Mouse (Mus musculus) cerebellum, adult 9-10 months (tissue): ENCODE measurements at regions not wholly inside any gene's neighbourhood (a gene's known extent, or its start where the extent isn't known, plus 50 kb on each side); places are given as distances from the start of the nearest gene placed in this dataset.

Experiments
- DNase-seq: peaks from one replicate; pipeline ENCODE4 v3.0.0; 2022

DNA sequence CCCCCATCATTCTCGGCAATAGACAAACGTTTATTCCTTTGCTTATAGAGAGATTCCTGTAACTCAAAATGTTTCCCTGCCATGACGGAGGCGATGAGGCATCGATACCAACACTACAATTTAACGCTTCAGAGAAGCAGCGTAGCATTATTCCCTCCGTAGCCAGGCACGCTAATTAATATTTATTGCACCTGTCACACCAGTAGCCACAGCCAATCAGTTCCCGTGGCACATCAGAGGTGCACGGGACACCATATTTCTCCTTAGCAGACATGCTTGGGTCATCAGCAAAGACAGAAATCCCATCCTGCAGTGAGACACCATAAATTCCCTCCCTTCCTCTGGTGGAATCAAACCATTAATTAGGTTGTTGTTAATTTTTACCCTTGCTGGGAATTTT lies 399.8 kb upstream of the Tmpo start:
- DNase-seq: no peak

DNA sequence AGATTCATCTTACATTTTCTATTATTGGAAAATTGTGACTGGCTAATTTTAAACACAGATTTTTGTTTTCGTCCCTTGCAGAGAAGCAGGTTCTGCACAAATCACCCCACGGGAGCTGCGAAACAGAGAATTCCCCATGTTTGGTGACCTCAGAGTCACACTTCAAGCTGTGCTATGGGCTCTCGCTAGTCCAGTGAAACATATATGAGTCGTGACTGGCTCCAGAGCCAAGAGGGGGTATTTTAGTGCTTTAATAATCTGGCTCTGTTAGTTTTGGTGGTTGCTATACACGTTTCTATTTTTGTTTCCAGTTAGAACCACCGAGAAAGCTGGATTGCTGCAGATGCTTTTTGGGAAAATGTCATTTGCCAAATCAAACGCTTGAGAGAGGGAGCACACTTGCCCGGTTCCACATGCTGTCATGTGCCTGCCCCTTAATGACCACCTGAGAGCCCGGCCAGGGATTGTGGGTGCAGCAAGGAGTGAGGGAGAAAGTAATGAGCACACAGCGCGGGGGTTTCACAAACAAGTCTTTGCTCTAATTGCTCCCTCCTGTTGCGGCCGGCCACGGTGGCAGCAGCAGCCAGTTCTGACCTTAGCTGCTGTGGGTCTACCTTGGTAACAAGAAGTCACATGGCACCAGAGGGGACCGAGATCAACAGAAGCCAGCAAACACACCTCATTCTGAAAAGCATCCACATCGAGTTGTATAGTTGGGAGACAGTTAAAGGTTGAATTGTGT lies 394.4 kb upstream of the Tmpo start:
- DNase-seq: no peak

DNA sequence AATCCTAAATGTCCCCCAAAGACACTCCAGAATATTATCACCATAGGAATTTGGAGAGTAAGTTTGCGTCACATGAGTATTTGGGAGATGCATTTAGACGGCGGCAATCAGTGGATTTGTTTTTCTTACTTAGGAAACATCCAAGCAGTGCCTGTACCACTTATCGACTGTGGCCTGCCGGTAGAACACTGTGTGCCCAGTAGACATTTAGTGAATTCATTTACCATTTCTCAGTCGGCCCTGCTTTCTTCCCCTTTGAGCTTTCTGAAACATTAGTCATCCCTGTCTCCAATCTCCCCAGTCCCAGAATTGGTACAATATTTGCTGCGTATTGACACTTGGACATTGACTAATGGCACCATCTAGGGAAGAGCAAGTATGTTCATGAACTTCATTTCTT lies 391.7 kb upstream of the Tmpo start:
- DNase-seq: no peak

DNA sequence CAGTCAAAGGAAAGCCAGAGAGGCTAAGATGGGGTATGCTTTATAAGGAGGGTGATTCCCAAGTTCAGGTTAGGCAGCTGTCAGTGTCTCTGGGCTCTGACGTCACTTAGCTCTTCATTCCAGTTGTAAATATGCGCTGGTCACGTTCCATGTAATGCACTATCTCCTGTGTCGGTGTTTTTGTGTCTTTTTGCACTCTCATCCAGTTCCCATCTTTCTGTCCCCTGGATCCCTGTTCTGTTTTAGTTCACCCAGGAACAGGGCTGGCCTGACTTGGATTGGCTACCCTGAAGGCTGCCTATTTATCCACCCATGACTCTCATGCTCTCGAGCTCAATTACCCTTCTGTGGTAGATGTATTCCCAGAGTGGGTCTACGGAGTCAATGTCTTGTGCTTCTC lies 387.9 kb upstream of the Tmpo start:
- DNase-seq: no peak

DNA sequence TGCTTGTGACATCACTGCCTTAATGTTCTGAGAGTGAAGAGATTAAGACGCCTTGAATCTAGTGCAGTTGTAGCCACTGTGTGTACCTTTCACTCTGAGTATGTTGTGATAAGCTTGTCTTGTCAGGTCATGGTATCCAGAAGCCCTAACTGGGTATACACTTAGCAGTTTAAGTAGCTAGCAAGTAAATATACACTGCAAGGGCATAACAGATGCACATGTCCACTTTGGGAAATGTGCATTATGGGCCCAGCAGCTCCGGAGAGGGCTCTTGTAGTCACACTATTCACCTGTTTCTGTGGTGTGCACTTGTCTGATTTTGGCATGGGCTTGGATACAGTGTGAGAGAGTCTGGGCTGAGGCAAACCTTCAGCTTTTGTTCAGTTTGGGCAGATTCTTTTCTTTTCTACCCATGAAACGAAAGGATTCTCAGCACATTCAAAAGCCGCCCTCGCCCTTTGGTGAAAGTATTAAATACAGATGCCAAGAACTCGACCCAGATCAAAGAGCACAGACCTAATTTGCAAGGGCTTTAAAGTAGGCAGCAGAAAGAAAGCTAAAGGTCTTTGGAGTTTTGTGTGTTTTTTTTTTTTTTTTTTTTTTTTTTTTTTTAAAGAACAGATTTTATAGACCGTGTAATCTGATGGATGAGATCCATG lies 385.1 kb upstream of the Tmpo start:
- DNase-seq: no peak

DNA sequence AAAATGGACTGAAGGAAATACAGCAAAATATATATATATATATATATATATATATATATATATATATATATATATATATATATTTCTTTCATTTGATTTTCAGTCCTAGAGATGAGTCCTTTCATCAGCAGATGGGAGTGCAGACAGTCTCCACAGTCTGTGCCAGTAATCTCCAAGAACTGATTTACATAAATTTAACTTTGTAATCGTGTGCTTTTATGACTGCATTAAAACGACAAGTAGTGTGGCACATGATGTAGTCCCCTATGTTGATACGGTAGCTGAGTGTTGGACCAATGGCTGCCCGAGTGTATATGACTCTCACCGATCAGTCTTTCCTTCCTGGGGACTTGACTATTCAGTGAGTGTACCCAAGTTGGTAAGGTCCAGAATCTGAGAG lies 378.2 kb upstream of the Tmpo start:
- no peak for DNase-seq

DNA sequence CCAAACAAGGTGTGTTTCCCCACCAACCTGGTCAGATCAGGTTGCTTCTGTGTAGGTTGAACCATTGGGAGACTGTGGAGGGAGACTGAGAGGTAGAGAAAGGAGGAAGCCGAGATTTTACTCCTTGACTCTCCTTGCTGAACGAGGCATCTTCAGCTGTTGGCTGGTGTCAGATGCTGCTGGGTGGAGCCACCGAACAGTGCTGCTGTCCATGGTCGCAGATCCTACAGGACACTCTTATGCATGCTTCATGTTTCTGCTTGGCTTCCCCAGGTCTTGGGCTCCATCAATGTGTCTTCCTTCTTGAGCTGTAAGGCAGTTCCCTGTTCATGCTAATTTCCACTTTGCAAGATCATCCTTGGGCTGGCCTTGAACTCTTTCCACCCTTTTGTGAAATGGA lies 367.0 kb upstream of the Tmpo start:
- DNase-seq: no peak

DNA sequence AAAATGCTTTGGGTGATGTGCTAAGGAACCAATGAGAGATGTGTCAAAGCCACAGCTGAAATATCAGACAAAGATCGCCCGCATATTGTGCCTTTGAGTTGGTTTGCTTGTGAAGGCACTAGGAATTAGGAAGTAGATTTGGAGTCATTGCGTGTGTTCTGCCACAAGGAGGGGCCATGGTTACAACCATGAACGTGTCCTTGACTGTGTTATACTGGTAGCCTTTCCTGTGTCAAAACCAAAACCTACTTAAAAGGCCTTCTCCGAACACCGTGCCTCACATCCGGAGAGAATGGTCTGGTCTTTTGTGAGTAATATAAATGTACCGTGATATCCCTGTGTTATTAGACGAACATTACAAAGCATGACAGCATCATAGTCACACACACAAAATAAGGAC lies 365.0 kb upstream of the Tmpo start:
- DNase-seq: peak; percentile 23

DNA sequence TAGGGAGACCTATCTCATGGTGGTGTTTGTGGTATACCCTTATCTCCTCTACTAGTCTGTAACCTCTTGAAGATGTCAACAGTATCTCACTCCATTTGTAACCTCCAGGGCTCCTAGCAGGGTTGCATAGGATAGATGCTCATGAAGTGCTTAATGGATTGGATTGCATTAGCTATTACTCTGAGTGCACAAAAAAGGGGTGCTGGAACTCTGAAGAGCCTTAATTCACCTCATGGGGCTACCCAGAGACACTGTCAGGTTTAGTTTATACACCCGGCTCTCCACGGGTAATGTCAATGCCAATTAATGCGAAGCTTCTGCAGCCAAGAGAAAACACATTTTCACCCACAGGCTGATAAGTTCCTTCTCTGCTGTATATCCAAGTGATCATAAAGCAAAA lies 364.3 kb upstream of the Tmpo start:
- DNase-seq: no peak

DNA sequence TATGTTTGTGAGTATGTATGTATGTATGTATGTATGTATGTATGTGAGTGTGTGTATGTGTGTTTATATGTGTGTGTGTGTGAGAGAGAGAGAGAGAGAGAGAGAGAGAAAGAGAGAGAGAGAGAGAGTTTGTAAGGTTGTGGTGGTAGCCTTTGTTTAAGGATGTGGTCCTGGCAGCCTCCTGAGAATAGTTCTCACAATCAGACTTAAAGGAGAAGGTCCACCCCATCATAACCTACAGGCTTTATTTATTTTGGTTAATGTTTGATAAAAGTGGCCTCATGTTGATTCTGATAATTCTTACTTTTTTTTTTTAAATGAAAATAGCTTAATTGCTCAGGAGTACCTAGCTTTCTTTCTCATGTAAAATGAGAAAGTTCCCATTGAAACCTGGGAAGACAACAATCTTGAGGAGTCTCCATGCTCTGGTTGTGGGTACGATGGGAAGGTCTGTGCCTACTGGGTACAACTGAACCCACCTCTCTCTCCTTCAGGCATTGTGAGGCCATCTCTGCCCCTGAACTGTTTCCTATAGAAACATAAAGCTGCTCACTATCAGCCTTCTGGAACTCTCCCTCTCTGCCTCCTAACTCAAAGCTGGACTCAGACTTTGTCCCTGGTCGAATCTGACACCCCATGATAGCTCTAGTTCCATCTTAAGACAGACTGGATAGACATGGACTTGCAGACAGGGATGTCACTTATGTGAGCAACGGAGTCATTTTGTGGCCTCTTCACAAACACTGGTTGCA lies 362.2 kb upstream of the Tmpo start:
- DNase-seq: no peak

DNA sequence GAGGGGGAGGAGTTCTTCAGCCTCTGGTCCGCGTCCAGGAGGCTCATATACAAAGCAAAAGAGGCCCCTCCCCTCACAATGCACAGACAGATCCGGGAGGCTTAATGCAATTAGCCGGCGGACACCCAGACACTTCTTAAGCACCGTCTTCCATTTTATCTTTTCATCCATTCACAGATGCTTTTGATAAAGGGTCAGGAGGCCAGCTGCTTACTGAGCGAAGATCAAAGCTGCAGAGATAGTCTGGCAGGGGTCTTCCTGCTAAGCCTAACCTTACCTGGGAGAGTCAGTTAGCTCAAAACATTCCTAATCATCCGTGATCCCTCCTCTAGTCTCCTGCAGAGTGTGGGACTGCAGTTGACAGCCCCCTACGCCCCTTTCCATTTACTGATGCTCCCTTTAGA lies 361.1 kb upstream of the Tmpo start:
- DNase-seq: no peak

DNA sequence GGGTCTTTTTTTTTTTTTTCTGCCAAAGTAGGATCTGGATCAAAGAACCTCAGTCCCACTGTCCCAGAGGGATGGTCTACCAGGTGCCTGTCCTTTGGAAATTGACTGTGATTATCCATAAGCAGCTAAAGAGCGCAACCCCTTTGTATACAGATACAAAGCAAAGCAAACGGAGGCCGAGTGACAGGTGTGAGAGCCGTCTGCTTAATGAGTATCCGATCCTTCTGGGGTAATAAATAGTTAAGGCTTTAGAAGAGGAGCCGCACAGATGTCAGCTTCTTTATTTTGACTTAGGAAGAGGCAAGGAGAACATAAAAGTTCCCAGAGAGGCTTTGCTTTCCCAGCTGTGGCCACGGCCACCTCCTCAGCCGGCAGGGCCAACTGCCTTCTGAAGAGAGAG lies 356.1 kb upstream of the Tmpo start:
- no peak for DNase-seq

DNA sequence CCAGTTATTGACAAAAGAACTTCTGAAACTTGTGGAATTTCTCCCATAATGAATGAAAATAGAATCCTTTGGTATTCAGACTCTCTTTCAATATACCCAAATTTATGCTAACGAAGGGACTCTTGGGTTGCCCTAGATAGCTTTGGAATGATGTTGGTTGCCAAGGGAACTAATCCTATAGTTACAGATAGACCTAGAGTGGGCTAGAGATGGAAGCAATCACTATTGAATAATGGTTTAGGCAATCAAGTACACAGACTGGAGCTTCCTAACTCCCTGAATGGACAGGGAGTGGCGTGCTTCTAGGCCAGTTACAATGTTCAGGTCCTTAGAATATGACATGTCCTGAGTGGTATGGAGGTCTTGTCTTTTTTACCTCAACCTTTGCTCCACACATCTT lies 354.3 kb upstream of the Tmpo start:
- no peak for DNase-seq

DNA sequence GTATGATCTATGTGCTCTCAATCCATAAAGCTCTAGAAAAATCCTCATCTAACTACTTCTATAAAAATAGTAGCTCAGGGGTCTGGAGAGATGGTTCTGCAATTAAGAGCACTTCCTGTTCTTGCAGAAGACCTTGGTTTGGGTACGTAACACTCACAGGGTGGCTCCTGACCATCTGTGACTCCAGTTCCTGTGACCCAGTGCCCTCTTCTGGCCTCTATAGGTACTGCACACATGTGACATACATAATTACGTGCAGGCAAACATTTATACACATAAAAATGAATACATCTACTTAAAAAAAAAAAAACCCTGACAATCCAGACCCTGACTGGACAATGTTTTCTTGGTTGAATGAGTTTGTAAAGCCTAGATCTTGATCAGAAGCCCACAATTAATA lies 347.2 kb upstream of the Tmpo start:
- no peak for DNase-seq

DNA sequence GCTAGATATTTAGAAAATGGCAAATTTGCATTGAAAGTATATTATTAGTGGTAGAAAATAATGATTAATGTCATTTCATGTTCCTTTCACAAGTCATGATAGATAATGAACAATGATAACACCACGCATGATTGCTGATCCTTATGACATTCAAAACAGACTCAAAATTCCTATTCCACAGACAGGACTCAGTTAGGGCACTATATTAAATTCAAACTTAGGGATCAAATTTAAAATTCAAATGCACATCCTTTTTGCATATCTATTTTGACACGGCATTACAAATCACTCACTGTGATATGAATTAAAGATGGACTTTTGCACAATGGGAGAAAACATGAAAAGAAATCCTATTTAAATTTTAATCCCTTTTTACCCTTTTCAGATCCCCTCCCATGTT lies 340.1 kb upstream of the Tmpo start:
- no peak for DNase-seq

DNA sequence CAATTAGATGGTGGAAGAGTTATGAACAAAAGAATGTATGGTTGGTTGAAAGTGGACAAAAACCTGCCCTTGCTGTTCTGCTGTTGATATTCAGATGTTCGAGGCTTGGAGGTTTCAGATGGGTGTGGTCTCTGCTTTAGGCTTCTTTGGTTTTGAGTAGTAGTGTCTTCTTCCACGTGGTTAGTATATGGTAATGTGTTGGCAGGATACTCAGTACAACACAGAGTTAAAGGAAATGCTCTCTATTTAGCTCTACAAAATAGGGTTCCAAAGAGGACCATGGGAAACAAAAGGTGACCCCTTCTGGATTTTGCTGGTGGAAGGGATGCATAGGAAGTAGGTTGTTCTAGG lies 333.9 kb upstream of the Tmpo start:
- no peak for DNase-seq

DNA sequence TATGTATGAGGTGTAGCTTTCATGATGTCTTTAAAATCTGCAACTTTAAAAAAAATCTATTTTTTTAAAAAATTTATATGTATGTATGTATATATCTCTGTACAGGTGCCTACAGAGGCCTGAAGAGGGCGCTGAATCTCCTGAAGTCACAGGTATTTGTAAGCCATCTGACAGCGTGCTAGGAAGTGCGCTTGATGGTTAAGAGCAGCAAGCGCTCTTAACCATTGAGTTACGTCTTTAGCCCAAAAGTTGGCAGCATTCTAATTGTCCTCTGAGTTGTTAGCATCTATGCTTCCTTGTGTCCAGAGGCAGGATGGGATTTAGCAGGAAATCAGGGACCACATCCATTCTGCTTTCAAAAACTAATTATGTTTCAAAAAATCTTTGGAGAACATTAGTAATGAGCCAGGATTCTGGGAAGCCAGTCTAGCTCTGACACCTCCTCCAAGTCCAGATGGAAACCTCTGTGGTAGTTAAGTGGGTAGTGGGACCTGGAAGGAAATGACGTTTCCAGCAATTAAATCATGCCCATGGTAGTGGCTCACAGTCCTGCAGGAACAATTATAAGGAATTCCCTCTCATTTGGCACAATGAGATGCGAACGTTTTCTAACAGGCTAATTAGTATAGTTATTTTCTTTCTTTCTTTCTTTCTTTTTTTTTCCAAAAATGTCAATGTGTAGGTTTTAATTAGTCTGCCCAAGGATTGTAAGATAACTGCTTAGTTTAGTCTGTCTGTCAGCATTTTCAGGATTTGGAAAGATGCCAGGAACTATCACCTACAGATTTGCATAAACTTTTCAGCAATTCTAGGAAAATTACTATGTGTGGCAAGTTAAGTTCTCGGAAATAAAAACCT lies 333.3 kb upstream of the Tmpo start:
- DNase-seq: no peak

DNA sequence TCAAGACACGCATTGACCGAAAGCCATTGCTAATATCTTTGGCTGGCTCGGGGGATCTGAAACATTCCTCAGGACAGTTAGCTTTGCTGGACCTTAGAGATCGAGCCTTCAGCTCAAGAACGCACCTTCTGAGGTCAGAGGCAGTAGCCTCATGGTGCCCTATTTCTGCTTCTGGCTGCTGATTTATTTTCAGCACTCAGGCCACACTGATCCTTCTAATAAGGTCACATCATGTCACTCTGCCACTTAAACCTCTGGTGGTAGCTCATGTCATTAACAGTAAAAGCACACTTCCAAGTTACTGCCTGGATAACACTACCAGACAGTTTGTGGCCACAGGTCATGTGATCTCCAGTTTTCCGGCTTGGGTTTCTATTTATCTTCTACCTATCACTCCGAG lies 325.9 kb upstream of the Tmpo start:
- DNase-seq: no peak

DNA sequence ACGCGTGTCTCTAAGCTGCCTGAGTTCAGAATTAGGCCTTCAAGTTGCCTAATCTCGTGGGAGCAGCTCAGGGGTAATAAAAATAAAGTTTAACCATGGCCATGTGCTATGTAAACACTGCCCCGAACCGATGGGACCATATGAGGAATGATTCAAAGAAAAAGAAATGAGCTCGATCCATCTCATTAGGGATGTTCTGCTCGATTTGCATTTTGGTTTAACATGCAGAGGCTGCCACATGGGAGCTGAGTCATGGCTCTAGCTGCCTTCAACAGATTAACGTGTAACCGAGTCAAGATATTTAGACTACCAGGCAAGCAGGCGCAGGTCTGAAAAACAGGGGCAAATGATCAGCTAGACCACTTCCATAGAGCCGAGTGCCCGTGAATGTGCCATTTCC lies 323.8 kb upstream of the Tmpo start:
- no peak for DNase-seq

DNA sequence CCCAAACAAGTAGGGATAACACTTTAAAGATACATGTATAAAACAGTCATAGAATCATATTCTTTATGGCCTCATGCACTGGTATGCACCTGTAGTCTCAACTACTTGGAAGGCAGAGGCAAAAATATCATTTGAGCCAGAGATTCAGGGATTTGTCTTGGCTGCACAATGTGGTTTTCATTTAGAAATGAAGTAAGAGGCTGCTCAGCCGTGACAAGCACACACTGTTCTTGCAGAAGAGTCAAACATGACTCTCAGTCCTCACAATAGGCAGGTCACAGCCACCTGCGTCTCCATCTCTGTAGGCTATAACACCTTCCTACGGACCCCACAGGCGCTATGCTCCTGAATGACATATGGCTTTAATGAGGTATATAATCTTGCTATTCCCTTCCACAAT lies 317.4 kb upstream of the Tmpo start:
- no peak for DNase-seq

DNA sequence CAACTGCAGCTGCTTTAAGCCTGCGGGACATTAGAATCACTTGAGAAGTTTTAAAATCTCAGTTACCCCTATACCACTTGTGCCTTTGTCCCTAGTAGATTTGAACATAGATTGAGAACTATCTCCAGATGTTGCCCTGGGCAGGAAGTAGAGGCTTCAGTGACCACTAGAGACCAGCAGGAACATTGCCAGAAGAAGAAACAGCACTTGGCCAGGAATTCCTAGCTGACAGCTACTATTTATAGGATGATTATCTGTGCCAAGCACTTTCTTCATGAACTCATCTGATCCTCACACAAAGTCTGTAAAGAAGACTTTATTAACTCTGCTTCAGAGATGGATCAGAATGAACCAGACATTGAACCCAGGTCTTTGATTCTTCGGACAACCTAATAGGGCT lies 283.6 kb upstream of the Tmpo start:
- no peak for DNase-seq

DNA sequence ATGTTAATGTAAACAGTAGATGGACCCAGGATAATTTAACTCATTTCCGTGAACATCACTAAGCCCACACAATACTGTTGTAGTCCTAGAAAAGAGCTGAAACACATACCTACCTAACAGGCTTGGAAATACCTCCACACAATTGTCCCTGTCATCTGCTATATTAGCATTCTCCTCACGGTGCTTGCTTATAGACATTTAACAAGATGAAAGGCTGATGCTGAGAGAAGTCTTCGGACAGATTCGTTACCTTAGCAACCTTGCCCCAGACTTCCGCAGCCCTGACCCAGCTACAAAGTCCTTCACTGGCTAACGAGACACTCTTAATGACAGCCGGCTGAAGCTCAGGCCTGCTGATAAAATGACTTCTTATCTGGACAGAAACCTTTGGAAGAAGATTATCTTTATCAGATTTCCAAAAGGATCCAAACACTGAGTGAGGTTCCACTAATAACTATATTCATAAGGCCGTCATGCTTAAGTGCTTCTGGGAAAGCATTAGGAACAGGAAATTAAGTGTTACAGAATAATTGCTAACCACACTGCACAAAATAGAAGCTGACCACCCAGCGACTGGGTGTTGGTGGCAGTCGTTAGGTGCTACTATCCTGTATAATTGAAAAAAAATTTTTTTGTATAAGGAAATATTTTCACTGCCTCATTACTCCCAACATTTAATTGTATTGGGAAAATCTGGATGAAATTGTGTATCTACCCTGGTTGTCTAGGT lies 267.0 kb upstream of the Tmpo start:
- DNase-seq: no peak

DNA sequence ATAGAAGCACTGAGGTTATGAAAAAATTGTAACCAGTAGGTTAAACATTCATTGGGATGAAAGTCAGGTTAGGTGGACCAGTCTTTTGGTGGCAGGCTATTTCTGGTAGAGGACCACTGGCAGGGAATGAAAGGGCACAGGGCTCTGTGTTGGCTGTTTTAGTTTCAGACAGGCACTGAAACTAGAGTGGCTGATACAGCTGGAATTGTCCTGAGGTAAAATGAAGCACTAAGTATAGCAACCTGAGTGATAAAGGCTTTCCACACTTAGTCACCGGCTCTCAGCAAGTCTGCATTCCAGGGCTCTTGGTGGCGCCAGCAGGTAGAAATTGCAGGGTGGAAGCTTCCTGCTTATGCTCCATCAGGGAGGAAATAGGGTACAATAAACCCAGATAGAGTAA lies 262.2 kb upstream of the Tmpo start:
- no peak for DNase-seq
